Comparison of ENCODE assay signal across 15 mouse cellular contexts in the genomic region with DNA sequence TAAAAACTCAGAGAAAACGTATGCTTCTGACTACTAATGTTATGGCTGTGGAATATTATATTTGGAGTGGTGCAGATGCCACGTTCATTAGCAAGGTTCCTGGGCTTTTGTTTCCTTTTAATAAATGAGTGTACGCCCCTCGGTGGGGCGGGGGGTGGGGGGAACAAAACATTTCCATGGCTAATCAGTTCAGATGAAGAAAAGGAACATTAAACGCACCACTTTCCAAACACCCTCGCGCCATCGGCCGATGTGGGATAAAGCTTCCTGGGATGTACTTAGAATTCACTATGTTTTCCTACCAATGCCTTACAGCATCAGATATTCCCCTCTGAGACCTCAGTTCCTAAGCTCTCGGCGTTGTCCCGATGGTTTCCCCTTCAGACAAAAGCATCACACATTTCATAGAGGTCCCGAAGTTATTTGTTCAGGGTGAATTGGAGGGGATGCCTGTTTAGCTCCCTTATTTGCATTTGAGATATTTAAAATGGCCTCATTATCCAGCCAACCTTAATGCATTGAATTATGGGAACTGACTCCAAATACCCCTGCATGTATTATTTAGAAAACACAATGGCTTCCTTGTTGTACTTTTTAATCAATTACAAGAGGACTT.
A peak's percentile ranks its signal among the peaks of the same experiment; 100 is the strongest.
DNase-seq lines count a peak whose midpoint lies in the region; ATAC-seq lines count a peak whose summit lies in the region.
"Had no signal": no experiment of that assay in that cellular context is flagged by ENCODE, and none has a peak within 500 bp of the region (broad histone marks: within the 10 kb centered on the region; RNA-seq: fewer than 3 reads in every experiment).

No protein-coding gene starts in this region.

- H3K9ac ChIP-seq in midbrain, embryonic 11.5 days (ENCODE audit: low read length): no peak overlapping the region
- H3K9ac ChIP-seq in midbrain, embryonic 12.5 days (replicated peaks): no peak overlapping the region
- 0 out of 2 replicates have a peak overlapping the region, but pooled peaks have one; percentile 21 for H3K9ac ChIP-seq in neural tube, embryonic 14.5 days (replicated peaks; ENCODE audit: low read depth, low read length)
- H3K9ac ChIP-seq: embryonic facial prominence, embryonic 13.5 days; limb, embryonic 13.5 days; liver, embryonic 14.5 days had no signal

- no peaks in the 10 kb centered on the region for H3K36me3 ChIP-seq in midbrain, embryonic 11.5 days (ENCODE audit: control insufficient read depth, insufficient read depth, low read length)
- H3K36me3 ChIP-seq in midbrain, embryonic 10.5 days: no peaks in the 10 kb centered on the region
- H3K36me3 ChIP-seq in hindbrain, embryonic 10.5 days: no peaks in the 10 kb centered on the region
- no peaks in the 10 kb centered on the region for H3K36me3 ChIP-seq in midbrain, embryonic 12.5 days
- H3K36me3 ChIP-seq in neural tube, embryonic 14.5 days (ENCODE audit: control insufficient read depth, insufficient read depth, low read length): no peaks in the 10 kb centered on the region
- H3K36me3 ChIP-seq: embryonic facial prominence, embryonic 13.5 days; limb, embryonic 13.5 days had no signal

- H3K4me1 ChIP-seq in midbrain, embryonic 11.5 days (ENCODE audit: control insufficient read depth, insufficient read depth, low read length): peaks cover 2% of the 10 kb centered on the region; the same call in 1 of the 2 replicates
- peaks cover 11% of the 10 kb centered on the region; the same call in 1 of the 2 replicates for H3K4me1 ChIP-seq in midbrain, embryonic 10.5 days
- H3K4me1 ChIP-seq in hindbrain, embryonic 10.5 days (replicated peaks): peaks cover 18% of the 10 kb centered on the region
- H3K4me1 ChIP-seq in midbrain, embryonic 12.5 days: peaks cover 25% of the 10 kb centered on the region
- H3K4me1 ChIP-seq in neural tube, embryonic 14.5 days (ENCODE audit: control insufficient read depth, insufficient read depth, low read length): 0 out of 2 replicates have a peak, but pooled peaks cover 4% of the 10 kb centered on the region
- H3K4me1 ChIP-seq: embryonic facial prominence, embryonic 13.5 days had no signal

- no peak overlapping the region for H3K4me2 ChIP-seq in midbrain, embryonic 11.5 days
- H3K4me2 ChIP-seq in midbrain, embryonic 12.5 days (replicated peaks): peak overlapping the region; percentile 21; the same call in 1 of the 2 replicates
- H3K4me2 ChIP-seq in neural tube, embryonic 14.5 days (ENCODE audit: low read depth, low read length): peak overlapping the region; percentile 42
- H3K4me2 ChIP-seq: embryonic facial prominence, embryonic 13.5 days; limb, embryonic 13.5 days had no signal

- no peaks in the 10 kb centered on the region for H3K9me3 ChIP-seq in midbrain, embryonic 11.5 days (ENCODE audit: control insufficient read depth, low read length)
- no peaks in the 10 kb centered on the region for H3K9me3 ChIP-seq in midbrain, embryonic 10.5 days (replicated peaks)
- H3K9me3 ChIP-seq in hindbrain, embryonic 10.5 days: no peaks in the 10 kb centered on the region
- H3K9me3 ChIP-seq in midbrain, embryonic 12.5 days: no peaks in the 10 kb centered on the region
- no peaks in the 10 kb centered on the region for H3K9me3 ChIP-seq in neural tube, embryonic 14.5 days (ENCODE audit: control insufficient read depth, low read length)
- H3K9me3 ChIP-seq: embryonic facial prominence, embryonic 13.5 days; limb, embryonic 13.5 days had no signal

- 68% methylated on average over 14 of the region's 14 CpGs for WGBS in midbrain, embryonic 11.5 days
- 86% methylated on average over 14 of the region's 14 CpGs for WGBS in midbrain, embryonic 10.5 days
- WGBS in hindbrain, embryonic 10.5 days: 75% methylated on average over 14 of the region's 14 CpGs
- 46% methylated on average over 14 of the region's 14 CpGs for WGBS in midbrain, embryonic 12.5 days
- 30% methylated on average over 14 of the region's 14 CpGs for WGBS in neural tube, embryonic 14.5 days

- H3K27me3 ChIP-seq in midbrain, embryonic 11.5 days (ENCODE audit: control insufficient read depth, insufficient read depth, low read length): no peaks in the 10 kb centered on the region
- H3K27me3 ChIP-seq in midbrain, embryonic 10.5 days (ENCODE audit: low read depth, poor library complexity, severe bottlenecking): no peaks in the 10 kb centered on the region
- H3K27me3 ChIP-seq in hindbrain, embryonic 10.5 days (ENCODE audit: insufficient read depth, poor library complexity, severe bottlenecking): no peaks in the 10 kb centered on the region
- no peaks in the 10 kb centered on the region for H3K27me3 ChIP-seq in midbrain, embryonic 12.5 days
- no peaks in the 10 kb centered on the region for H3K27me3 ChIP-seq in neural tube, embryonic 14.5 days (ENCODE audit: control insufficient read depth, insufficient read depth, low read length)
- H3K27me3 ChIP-seq: embryonic facial prominence, embryonic 13.5 days; limb, embryonic 13.5 days had no signal

- DNase-seq in midbrain, embryonic 11.5 days (ENCODE audit: low spot score, missing footprints): no peak
- DNase-seq in midbrain, embryonic 10.5 days (ENCODE audit: low spot score): no peak
- no peak for DNase-seq in hindbrain, embryonic 10.5 days (ENCODE audit: low spot score)
- no peak for DNase-seq in frontal cortex, adult 2 months (ENCODE audit: extremely low spot score in 1 of 2, low spot score in 1 of 2)
- no peak for DNase-seq in adrenal gland, postnatal 10 days
- DNase-seq in cerebellum, postnatal 14 days: no peak
- DNase-seq: cerebellum, adult 18-20 months; kidney, adult 2 months; kidney, postnatal 25 days; lung, postnatal 14 days had no signal

- peak; percentile 38; the same call in 1 of the 2 replicates for ATAC-seq in midbrain, embryonic 11.5 days (ENCODE audit: low FRiP score)
- ATAC-seq in midbrain, embryonic 12.5 days (ENCODE audit: low FRiP score, low read depth): peak; percentile 27; the same call in 1 of the 2 replicates
- ATAC-seq in neural tube, embryonic 14.5 days (ENCODE audit: low read depth): no peak

- H3K27ac ChIP-seq in midbrain, embryonic 11.5 days (ENCODE audit: low read depth, low read length): peak overlapping the region; percentile 20; the same call in 1 of the 2 replicates
- H3K27ac ChIP-seq in midbrain, embryonic 10.5 days (replicated peaks): no peak overlapping the region
- peak overlapping the region; percentile 51; the same call in 1 of the 2 replicates for H3K27ac ChIP-seq in hindbrain, embryonic 10.5 days
- peak overlapping the region; percentile 46; the same call in 1 of the 2 replicates for H3K27ac ChIP-seq in midbrain, embryonic 12.5 days (replicated peaks)
- peak overlapping the region; percentile 45; the same call in 1 of the 2 replicates for H3K27ac ChIP-seq in neural tube, embryonic 14.5 days (ENCODE audit: low read depth, low read length)
- H3K27ac ChIP-seq: embryonic facial prominence, embryonic 13.5 days; limb, embryonic 13.5 days; liver, embryonic 14.5 days had no signal

- H3K4me3 ChIP-seq in midbrain, embryonic 11.5 days (ENCODE audit: low read depth, low read length): no peak overlapping the region
- H3K4me3 ChIP-seq in midbrain, embryonic 10.5 days: no peak overlapping the region
- H3K4me3 ChIP-seq in hindbrain, embryonic 10.5 days: no peak overlapping the region
- H3K4me3 ChIP-seq in midbrain, embryonic 12.5 days: no peak overlapping the region
- H3K4me3 ChIP-seq in neural tube, embryonic 14.5 days (ENCODE audit: low read depth, low read length): peak overlapping the region; percentile 12; the same call in 1 of the 2 replicates
- H3K4me3 ChIP-seq: embryonic facial prominence, embryonic 13.5 days; limb, embryonic 13.5 days had no signal
